Mouse (Mus musculus) lung, postnatal 14 days (tissue): ENCODE measurements around the gene Gria1.

Experiments used
- DNase-seq: peaks from one replicate; pipeline ENCODE4 v3.0.0; 2021

The Gria1 gene

GRCm38 (mm10) chr11:57011024-57011690 is at the start of gene Gria1:
Gria1 (plus strand) TSS chr11:57011387.
- DNase-seq, result no peak

GRCm38 (mm10) chr11:56961751-56962150 is 49.4 kb upstream of the Gria1 start:
- no peak for DNase-seq

GRCm38 (mm10) chr11:56972814-56973213 is 38.4 kb upstream of the Gria1 start:
- DNase-seq, result no peak

DNA sequence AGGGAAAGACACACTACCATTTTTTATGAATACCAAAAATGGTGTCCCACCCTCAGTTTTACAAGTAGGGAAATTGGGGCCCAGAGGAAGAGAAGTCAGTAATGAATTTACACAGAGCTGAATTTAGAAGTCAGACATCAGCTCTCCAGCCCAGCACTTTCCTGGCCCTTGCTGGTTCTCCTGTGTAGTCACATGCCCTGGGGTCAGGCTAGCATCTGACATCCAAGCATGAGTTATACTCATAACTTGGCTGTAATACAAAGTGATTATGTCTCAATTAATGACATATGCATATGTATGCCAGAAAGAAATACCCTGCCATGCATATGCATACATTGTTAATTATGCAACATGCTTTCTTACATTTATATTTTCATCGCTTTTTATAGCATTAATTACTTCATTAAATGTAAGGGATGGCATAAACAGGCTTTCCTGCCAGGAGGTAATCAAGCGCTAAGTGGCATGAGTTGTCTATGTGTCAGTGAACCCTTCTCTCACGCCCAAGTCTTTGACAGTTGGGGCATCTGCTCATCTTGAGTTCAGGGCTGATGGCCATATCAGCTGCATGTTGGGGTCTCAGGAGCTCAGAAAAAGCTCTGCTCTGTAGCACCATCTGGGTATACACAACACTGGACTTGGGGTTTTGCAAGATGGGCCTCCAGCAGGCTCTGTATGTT is 26.7 kb upstream of the Gria1 start:
- no peak for DNase-seq

- DNase-seq, result no peak
Measured at GRCm38 (mm10) chr11:56985457-56985856, 25.7 kb upstream of the Gria1 start.

- DNase-seq, result peak; percentile 46
Measured at GRCm38 (mm10) chr11:56999601-57000001, 11.6 kb upstream of the Gria1 start.

DNA sequence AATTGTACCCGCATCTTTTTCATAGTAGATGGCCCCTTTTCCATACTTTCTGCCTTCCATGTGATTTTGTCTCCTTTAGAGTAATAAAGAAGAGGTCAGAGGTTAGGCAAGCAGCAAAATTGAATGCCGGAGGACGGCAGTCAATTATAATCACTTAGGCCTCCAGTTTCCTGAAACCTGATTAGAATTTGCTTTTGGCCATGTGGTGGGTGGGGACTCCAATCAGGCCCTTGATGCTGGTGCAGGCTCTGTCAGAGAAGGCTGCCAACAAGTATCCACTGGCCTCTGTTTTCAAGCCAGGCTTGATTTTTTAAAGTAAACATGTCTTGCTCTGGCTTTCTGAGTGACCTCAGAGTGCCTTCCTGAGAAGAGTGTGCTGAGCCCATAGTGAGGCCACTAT is 6.6 kb upstream of the Gria1 start:
- no peak for DNase-seq

GRCm38 (mm10) chr11:57005341-57005740 is 5.8 kb upstream of the Gria1 start:
- peak; percentile 14 for DNase-seq

- no peak for DNase-seq
Measured at GRCm38 (mm10) chr11:57007790-57008189, 3.4 kb upstream of the Gria1 start.

GRCm38 (mm10) chr11:57010611-57011010 is 576 bp upstream of the Gria1 start:
- DNase-seq, result no peak

DNA sequence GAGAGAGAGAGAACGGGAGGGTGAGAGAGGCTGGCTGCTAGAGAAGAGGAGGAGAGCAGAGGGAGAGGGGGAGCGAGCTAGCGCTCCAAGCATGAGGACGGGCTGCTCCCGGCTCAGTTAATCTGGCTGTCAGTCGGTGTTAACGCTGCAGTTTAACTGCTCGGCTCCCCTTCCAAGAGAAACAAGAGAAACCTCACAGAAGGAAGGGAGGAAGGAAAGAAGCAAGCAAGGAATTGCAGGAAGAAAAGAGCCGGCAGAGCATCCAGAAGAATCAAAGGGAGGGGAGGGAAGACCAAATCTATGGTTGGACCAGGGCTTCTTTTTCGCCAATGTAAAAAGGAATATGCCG is 478 bp downstream of the Gria1 start:
- DNase-seq, result peak; percentile 6

DNA sequence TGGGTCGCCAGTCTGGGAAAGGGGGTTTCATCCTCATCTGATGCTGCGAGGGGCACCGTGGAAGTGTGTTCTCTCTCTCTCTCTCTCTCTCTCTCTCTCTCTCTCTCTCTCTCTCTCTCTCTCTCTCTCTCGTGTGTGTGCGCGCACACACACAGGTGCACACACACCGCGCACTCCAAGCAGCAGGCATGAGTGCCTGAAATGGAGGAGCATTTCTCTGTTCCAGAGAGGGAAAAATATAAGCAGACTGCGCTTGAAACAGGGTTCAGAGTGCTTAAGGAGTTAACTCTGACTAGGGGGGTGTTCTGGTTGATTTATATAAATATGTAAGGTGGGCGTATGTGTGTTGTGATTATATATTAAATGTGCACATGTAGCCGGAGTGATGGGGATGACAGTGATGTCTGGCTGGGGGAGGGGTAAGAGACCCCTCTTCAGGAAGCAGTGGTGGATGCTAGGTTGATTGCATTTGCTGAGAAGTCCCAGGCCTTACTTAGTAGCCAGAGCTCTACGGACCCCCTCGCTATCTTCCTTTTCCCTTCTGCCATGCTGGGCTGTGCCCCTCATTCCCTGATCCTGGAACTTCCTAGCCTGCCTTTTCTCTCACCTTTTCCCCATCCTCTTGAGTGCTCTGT is 1.2 kb downstream of the Gria1 start:
- no peak for DNase-seq

DNA sequence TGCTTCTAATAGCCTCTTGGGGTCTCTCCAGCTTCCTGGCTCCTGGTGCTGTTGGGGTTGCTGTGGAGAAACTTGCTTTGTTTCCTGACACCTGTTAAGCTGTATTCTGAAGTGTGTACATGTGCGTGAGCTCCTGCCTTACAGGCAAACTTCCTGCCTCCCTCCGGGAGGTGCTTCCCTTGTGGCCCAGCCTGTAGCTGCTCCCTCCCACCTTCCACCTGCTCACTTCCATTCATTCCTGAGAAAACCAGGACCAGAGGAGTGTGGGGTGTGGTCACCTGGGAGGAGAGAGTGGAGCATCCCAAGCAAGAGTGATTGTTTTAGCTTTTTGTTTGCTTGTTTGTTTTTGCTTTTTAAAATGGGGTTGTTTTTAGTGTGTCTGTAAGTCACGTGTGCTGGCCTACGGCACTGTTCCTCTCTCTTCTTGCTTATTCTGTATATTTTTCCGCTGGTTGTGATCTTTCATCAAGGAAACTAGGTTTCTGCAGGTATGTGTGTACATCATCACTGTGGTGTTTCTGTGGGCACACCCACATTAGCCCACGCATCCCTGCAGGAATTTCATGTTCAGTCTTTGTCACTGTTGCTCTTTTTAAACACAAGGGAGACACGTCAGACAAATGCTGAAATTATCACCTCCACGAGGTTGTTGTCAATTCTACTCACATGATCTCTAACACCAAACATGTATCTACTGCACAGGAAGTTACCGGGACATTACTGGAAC is 2.4 kb downstream of the Gria1 start:
- no peak for DNase-seq

- no peak for DNase-seq
Measured at GRCm38 (mm10) chr11:57014396-57014795, 3.2 kb downstream of the Gria1 start.

GRCm38 (mm10) chr11:57018536-57018935 is 7.3 kb downstream of the Gria1 start:
- DNase-seq, result no peak

DNA sequence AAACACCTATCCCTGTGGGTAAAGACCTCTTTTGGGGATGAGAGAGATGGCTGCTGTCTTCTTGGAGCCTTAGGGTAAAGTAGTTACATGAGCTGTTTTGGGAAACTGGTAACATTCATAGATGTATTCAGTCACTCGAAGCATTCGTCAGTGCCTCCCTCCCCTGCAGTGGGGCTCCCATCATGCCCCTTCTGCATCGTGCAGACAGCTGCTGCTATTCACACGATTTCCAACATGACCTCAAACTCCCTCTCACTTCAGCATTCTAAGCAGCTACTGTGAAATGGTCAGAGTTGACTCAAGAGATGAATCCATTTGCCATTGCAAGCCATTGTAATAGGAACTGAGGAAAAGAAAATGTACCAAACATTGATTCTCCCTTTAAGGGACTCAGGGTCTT is 11.2 kb downstream of the Gria1 start:
- no peak for DNase-seq

- DNase-seq, result no peak
Measured at GRCm38 (mm10) chr11:57030448-57030847, 19.3 kb downstream of the Gria1 start.

- peak; percentile 4 for DNase-seq
Measured at GRCm38 (mm10) chr11:57038807-57039206, 27.6 kb downstream of the Gria1 start.

- DNase-seq, result no peak
Measured at GRCm38 (mm10) chr11:57039306-57039705, 28.1 kb downstream of the Gria1 start.

GRCm38 (mm10) chr11:57042057-57042456 is 30.9 kb downstream of the Gria1 start:
- no peak for DNase-seq

DNA sequence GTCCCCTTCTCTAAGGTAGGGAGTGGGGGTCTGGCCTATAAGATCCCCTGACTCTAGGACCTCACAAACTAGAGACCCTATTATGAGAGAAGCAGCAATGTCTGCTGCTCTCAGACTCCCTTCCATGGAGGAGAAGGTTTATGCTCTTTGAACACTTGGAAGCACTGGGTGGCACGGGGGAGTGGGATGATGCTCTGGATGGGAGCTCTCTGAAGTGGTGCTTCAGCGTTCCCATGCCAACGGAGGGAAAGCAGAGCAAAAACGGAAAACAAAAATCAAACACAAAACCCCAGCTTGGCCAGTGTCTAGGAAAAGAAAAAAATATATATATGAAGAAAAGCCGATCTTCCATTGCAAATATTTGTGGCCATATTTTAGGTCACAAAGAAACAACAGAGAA is 33.0 kb downstream of the Gria1 start:
- no peak for DNase-seq

GRCm38 (mm10) chr11:57051666-57052562 is 40.7 kb downstream of the Gria1 start:
- peak; percentile 41 for DNase-seq

GRCm38 (mm10) chr11:57062441-57062840 is 51.3 kb downstream of the Gria1 start:
- DNase-seq, result no peak
